Mouse (Mus musculus) heart, adult 8-10 months (tissue): ENCODE results near the gene Gng12. TPM values are rescaled to one million over a fixed set of nuclear protein-coding genes. Genes with fewer than 3 reads are reported as not detected.
"Not testable (repeated sequence)": the region's sequence is repeated elsewhere in the genome, so short reads cannot be mapped to it uniquely, and the experiment has no call there.

Experiments used
- DNase-seq: peaks from one replicate; pipeline ENCODE4 v3.0.0; 2022; ENCODE audit warnings: low spot score
- total RNA-seq, 4 experiments: library from RNA; stranded (reverse); gene quantifications; 2 replicates each; pipeline ENCODE4 v1.2.4; 2022

Gng12 gene
- 10 to 100 TPM; 32.8 to 36.9 (median 34.7) TPM for total RNA-seq

DNA sequence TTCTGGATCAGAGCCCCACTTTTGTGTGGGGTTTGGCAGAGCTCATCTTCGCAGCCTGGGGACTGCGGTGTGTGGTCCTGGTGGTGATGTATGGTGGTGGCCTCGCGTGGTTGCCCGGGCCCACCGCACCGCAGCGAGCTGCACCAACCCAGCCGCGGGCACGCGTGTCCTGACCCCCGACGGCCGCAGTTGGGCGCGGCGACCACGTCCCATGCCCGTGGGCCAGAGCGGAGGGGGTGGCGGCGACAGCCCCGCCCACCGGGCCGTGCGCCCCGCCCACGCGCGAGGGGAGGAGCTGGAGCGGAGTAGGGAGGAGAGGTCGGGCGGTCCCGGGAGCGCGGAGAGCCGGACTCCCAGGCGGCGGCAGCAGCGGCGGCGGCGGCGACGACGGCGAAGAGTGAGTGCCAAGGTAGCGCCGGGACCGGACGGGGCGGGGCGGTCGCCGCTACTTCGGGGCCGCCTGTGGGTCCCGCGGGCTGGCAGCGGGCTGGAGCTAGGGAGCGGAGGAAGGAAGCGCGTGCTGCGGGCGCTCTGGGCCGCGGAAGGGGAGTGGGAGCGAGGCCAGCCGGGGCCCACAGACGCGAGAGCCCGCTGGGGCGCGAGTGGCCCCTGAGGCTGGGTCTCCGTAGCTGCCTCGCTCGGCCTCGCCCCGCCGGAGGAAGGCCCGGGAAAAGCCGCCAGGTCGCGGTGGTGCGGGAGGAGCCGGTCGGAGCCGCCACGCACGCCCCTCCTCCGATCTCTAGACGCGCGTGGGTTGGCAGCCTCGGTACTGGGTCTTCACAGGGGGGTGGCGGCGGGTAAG is at the start of gene Gng12:
Gene Gng12 (plus strand): TSS at position 279 of the 802 bp plus-strand sequence.
- peak; percentile 88 for DNase-seq

- no peak for DNase-seq
Measured at GRCm38 (mm10) chr6:66848936-66849335, 47.3 kb upstream of the Gng12 start.

GRCm38 (mm10) chr6:66856236-66856635 is 40.0 kb upstream of the Gng12 start:
- DNase-seq, result no peak

DNA sequence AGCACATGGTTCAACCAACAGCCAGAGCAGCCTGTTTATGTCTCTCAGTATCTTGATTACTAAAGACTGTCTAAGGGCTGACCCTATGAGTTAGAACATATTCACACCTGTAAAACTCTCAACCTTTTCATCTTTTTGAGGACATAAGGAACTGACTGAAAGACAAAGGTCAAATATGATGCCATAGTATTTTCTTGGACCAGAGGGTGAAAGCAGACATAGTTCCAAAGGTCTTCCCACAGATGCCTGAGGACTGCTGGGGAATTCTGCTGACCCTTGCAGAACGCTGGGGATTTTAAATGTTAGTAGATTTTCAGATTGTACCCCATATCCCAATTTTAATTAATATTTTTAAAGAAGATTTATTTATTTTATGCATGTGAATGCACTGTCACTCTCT is 37.8 kb upstream of the Gng12 start:
- DNase-seq, result no peak

DNA sequence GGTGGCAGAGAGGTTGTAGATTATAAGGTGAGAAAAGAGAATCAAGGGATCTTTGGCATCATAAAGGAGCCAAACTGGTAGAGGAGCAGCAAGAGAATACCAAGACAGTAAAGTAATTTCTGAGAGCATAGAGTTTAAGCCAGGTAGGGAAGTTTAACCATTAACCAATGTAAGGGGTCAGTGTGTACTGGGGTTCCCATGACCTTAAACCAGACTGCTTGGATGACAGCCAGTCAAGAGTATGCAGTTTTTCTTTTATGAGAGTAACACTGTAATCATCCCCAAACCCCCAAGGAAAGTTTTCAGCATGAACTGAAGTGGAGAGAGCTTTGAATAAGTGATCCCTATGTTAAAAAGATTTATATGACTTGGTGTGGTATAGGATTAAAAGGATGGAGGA is 36.8 kb upstream of the Gng12 start:
- DNase-seq, result no peak

DNA sequence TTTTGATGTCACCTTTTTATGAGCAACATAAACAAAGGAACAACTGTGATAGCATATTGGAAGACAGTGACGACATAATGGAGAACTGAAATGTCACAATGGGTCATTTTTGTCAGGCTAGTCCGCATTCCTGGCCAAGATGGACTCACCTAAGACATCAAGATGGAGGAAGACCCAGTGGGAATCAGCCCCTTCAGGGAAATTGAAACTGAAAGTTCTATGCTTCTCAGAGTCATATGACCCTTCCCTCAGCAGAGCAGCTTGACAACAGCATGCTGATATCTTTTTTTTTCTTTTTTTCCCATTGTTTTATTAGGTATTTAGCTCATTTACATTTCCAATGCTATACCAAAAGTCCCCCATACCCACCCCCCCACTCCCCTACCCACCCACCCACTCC is 31.7 kb upstream of the Gng12 start:
- no peak for DNase-seq

DNA sequence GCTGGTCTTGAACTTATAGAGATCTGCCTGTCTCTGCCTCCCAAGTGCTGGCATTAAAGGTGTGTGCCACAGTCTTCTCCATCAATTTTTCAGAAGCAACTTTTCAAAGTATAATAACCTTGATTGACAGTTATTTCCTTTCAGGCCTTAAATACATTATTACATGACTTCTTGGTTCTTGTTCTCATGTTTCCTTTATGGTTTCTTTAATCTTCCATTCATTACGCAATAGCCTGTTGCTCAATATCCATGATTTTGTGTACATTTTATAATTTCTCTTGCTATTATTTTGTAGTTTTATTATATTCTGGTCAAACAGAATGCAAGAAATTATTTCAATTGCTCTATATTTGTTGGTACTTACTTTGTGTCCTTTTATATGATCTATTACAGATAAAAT is 29.9 kb upstream of the Gng12 start:
- no peak for DNase-seq

DNA sequence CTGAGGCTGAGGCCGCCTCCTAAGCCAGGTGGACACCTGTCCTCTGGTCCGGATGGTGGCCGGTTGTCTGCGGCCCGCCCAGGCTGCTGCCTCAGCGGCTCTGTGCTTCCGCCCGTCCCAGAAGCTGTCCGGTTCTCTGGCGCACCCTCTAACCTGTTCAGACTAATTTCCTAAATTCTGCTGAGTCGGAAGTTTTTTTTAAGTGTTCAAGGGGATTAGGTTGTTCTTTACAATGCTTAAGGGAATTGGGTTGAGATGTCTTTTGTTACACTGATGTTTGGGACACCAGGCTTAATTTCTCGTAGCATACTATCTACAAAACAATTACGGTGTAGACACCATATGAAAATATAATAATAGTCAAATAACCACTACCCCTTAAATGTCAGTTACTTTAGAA is 19.1 kb upstream of the Gng12 start:
- not testable (repeated sequence) for DNase-seq

GRCm38 (mm10) chr6:66890349-66891158 is 5.6 kb upstream of the Gng12 start:
- no peak for DNase-seq

GRCm38 (mm10) chr6:66893950-66894349 is 2.2 kb upstream of the Gng12 start:
- DNase-seq, result no peak

DNA sequence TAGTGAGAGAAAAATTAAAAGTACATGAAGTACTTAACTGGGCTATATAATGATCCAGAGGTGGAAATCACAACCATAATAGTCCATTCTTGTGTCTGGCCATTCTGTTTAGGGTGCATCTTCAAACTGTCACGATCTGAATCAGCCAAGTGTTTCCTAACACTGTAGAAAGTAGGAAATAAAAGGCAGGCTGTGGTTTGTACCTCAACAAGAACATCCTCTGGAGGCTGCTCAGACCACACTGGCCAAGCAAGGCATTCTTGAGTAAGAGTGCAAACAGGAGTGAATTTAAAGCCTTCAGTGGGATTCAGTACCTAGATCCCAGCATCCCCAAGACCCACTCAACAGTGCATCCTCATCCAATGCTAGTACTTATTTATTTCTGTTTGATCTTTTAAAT is 1.2 kb upstream of the Gng12 start:
- DNase-seq, result no peak

DNA sequence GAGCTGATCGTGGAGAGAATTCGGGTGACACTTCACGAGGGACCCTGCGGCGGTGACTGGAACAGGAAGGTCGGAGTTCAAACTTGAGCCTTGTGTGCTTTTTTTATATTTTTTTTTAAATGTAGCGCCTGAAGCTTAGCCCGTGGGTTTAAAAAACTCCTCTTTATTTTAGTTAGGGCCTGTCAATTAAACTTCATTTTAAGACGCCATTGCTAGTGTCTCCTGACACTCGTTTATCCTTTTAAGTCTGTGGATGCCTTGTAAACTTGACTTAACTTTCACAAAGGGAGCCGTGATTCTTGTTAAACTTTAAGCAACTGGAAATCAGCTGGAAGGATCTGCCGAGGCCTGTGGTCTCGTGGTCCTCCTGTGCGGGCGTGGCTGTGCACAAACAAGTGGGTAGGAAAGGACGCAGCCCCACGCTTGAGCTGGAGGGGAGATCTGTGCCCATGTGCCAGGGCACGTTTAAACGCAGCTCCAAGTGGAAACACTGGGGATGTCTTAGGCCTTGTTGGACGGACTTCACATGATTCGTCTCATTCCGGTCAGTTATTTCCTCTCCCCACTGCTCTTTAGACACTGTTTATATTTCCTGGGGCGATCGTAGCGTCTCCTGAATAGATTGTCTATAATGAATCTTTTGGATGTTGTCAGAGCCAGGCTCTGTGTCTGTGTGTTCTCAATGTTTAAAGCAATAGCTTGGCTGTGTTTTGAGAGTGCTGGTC is 886 bp downstream of the Gng12 start:
- DNase-seq, result no peak

- DNase-seq, result no peak
Measured at GRCm38 (mm10) chr6:66897994-66898393, 1.8 kb downstream of the Gng12 start.

DNA sequence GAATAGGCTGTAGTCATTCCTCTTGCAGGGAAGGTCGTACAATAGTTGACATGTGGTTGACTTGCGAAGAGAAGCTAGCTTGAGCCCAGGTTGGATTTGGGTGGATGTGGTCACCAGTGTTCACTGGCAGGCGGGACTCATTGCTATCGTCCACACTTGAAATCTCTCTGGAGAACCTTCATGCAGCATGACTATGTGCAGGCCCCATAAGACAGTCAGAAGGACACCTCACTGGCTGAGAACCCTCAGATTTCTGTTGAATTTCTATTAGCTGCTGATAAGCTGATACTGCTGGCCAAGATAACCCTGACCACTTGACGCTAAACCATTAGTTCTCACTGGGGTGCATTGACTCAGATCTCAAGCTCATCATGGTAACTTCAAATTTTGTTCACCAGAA is 5.7 kb downstream of the Gng12 start:
- DNase-seq, result no peak

- DNase-seq, result no peak
Measured at GRCm38 (mm10) chr6:66903206-66903605, 7.0 kb downstream of the Gng12 start.

GRCm38 (mm10) chr6:66903720-66904119 is 7.5 kb downstream of the Gng12 start:
- no peak for DNase-seq

GRCm38 (mm10) chr6:66906244-66906643 is 10.0 kb downstream of the Gng12 start:
- no peak for DNase-seq

DNA sequence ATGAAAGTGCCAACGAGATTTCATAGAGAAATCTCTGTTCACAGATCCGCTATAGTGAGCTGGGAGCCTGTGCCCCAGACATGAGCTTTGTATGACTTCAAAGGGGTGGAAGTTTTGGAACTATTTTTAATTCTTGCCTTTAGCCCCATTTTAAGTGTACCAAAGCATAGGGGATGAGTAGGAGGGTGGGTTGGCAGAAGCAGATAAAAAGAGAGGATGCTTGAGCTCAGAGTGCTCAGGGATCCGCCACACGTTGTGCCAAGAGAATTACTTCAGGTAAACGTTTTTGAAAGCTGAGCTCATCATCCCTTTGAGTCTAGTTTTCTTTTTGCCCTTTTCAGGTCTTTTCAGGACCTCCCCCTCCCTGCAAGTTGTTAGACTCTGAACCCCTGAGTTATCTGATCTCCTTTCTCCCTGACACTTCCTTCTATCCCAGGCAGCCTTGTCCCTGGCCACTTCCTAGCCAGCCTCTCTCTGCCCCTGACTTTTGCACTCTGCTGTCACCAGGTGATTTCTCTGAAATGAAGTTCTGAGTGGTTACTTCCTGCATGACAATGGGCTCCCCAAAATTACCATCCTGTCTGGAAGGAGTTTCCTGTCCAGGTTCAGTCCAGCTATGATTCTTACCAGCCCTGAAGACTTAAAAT is 12.3 kb downstream of the Gng12 start:
- no peak for DNase-seq

DNA sequence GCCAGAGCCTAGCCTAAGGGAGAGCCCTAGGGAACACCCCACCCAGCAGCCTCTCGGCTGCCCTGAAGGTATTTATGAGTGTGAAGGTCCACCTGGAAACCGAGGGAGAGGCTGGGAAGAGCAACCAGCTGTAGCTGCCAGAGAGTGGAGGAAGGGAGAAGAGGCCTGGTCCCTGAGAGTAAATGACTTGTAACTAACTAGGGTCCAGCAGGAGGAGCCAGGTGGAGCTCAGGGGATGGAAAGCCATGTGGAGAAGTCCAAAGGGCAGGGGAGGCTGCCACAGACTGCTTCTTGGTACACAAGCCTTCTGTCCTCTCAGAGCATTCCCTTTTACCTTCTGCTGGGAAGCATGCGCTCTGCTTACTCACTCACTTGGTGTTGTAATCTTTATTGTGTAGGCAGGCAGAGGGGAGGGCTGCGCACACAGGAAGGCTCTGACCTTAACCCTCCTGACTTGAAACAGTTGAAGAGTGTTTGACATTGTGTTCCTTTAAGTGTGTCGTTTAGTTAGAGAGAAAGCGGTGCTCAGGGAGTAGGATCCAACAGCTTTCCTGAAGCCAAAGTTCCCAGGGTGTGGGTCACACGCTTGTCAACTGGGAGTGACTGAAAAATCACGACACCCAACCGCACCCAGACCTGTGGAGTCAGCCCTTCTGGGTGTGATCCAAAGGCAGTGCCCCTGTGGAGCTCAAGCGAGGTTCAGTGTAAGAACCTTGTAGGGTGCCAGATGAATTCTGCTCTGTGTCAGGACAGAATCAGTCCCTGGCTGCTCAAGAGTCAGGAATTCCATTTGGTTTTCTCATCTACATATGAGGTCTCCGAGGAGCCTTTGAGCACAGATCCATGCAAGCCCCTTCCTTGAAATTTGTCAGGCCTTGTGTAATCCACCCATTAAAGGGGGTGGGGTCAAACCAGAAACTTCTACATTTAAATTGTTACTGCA is 14.6 kb downstream of the Gng12 start:
- no peak for DNase-seq

DNA sequence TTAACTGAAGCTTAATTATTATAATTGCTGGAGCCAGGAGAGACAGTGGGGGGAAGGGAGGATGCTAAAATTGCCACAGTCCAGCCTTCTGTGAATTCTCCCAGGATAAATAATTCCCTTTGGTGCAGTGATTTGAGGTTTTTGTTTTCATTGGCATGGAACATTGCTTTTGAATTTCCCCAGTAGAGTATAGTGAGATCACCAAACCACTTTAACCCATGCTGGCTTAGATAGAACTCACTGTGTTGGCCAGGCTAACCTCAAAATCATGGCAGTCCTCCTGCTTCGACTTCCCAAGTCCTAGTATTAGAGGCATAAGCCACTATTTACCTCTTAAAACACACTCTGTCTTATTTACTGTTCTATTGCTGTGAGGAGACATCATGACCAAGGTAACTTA is 17.2 kb downstream of the Gng12 start:
- no peak for DNase-seq

DNA sequence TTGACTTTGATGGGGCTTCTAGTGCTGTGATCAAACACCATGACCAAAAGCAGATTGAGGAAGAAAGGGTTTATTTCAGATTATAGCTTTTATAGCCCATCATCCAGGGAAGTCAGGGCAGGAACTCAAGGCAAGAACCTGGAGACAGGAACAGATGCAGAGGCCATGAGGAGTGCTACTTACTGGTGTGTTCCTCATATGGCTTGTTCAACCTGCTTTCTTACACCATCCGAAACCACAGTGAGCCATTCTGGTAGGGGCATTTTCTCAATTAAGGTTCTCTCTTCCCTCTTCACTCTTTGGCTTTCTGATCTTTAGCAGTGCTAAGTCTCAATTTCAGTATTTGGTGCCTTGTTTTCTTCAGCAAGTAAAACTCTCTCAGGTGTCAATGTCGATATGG is 19.4 kb downstream of the Gng12 start:
- no peak for DNase-seq
